Mouse (Mus musculus) limb, embryonic 11.5 days (tissue): ENCODE results near the gene Sinhcaf. TPM values are rescaled to one million over a fixed set of nuclear protein-coding genes. Genes with fewer than 3 reads are reported as not detected.

Experiments
- ATAC-seq: fragments of 200-750 bp; cut with Nextera tagmentation; 2 replicates; pipeline ENCODE4 v1.8.0; 2017; ENCODE audit warnings: low read depth; ENCODE audit not compliant: insufficient number of reproducible peaks, low FRiP score, low TSS enrichment
- DNase-seq: peaks from one replicate; pipeline ENCODE4 v3.0.0-alpha.2; 2015; ENCODE audit warnings: low spot score
- H3K27ac ChIP-seq: fragments of 300-500 bp; sonication (generic); replicated peaks from 2 replicates; pipeline ENCODE4 v1.5.1; 2014; ENCODE audit warnings: low read depth, mild to moderate bottlenecking, low read length
- H3K27me3 ChIP-seq: fragments of 300-500 bp; sonication (generic); 2 replicates; pipeline ENCODE4 v1.6.1; 2014; ENCODE audit warnings: mild to moderate bottlenecking, low read length, mixed read lengths; ENCODE audit not compliant: control insufficient read depth, insufficient read depth
- H3K36me3 ChIP-seq: fragments of 300-500 bp; sonication (generic); 2 replicates; pipeline ENCODE4 v1.6.1; 2014; ENCODE audit warnings: mild to moderate bottlenecking, low read length, moderate library complexity, mixed read lengths; ENCODE audit not compliant: control insufficient read depth, insufficient read depth
- H3K4me1 ChIP-seq: fragments of 300-500 bp; sonication (generic); 2 replicates; pipeline ENCODE4 v1.6.1; 2014; ENCODE audit warnings: low read length, mixed read lengths; ENCODE audit not compliant: control insufficient read depth, insufficient read depth
- H3K4me2 ChIP-seq: fragments of 300-500 bp; sonication (generic); 2 replicates; pipeline ENCODE4 v1.6.1; 2014; ENCODE audit warnings: low read depth, mild to moderate bottlenecking, moderate library complexity; ENCODE audit not compliant: severe bottlenecking
- H3K4me3 ChIP-seq: fragments of 300-500 bp; sonication (generic); 2 replicates; pipeline ENCODE4 v1.5.1; 2014; ENCODE audit warnings: low read depth, low read length
- H3K9ac ChIP-seq: fragments of 300-500 bp; sonication (generic); 2 replicates; pipeline ENCODE4 v1.6.1; 2014; ENCODE audit warnings: mild to moderate bottlenecking, low read length
- H3K9me3 ChIP-seq: fragments of 300-500 bp; sonication (generic); 2 replicates; pipeline ENCODE4 v1.6.1; 2016; ENCODE audit warnings: low read length; ENCODE audit not compliant: control insufficient read depth
- WGBS: fragments of 180-500 bp; shearing (Covaris S2); extraction: QIAGEN DNeasy Blood & Tissue Kit; methylation state at CpG from one replicate; pipeline ENCODE4 v1.1.7; 2014; 5-methylcytosine and 5-hydroxymethylcytosine counted together
- polyA plus RNA-seq: library from polyadenylated mRNA; unstranded; fragments of >200 nt; fragmentation: Nextera tagmentation; extraction: Ambion mirVana; gene quantifications from 2 replicates; pipeline ENCODE4 v1.2.1, GENCODE M21; 2014

Gene Sinhcaf
- polyA plus RNA-seq, 1 experiment from 2014 or later, result 224 TPM

DNA sequence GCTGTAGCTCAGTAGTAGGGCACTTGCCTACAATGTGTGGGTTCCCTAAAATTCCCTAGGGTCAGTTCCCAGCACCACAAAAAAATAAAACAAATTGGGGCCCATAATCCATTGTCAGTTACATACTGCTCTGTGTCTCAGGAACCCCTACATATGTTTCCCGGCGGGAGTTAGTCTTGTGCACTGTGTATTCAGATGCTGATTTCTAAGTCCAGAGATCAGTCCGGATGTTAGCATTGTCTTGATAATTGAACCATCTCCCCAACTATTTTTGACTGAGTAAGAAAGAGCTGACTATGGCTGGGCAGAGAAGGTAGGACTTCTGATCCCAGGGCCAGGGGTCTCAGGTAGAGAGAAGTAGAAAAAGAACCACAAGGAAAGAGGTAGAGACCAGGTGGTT is 10.8 kb upstream of the Sinhcaf start:
- no peak overlapping the region for H3K4me2 ChIP-seq
- DNase-seq (no peak), ATAC-seq (no peak)
- peaks cover 5% of the 10 kb centered on the region; the same call in 1 of the 2 replicates for H3K4me1 ChIP-seq
- H3K27ac ChIP-seq, result no peak overlapping the region
- no peaks in the 10 kb centered on the region for H3K9me3 ChIP-seq
- WGBS, result 88% methylated on average over 3 of the region's 3 CpGs
- no peak overlapping the region for H3K9ac ChIP-seq
- no peak overlapping the region for H3K4me3 ChIP-seq
- H3K36me3 ChIP-seq, result no peaks in the 10 kb centered on the region
- no peaks in the 10 kb centered on the region for H3K27me3 ChIP-seq

DNA sequence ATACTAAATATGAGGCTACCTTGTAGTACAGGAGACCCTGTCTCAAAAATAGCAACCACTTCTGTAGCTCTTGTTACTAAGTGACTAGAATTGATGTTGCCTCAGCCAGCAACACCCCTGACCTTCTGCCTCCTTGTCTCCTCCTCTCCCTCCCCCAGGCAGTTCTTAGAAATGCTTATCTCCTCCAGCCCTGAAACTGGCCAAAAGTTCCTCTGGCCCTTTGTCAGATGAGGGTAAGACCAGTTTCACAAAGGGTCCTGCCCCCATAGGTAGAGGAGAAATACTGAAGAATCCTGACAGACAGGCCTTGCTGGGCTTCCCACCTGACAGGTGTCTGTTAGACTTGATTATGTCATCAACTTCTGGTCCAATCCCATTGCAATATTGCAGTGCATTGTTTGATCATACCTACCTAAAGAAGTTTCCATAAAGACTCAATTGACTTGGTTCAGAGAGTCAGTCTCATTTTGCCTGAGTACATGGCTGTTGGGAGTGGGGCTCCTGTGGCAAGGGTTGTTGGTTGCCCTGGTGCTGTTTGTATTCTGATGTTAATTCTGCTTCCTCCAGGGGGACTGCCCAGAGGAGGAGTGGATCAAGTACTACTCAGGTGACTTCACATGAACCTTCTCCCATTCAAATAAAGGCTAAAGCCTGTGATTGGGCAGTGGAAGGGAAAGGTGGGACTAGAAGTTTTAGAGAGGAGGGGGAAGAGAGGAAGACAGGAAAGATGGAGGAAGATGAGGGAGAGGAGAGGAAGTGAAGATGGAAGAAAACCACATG is 9.6 kb upstream of the Sinhcaf start:
- no peaks in the 10 kb centered on the region for H3K36me3 ChIP-seq
- no peak overlapping the region for H3K9ac ChIP-seq
- ATAC-seq, result no peak
- peaks cover 5% of the 10 kb centered on the region; the same call in 1 of the 2 replicates for H3K4me1 ChIP-seq
- H3K27me3 ChIP-seq, result no peaks in the 10 kb centered on the region
- H3K4me2 ChIP-seq, result no peak overlapping the region
- H3K9me3 ChIP-seq, result no peaks in the 10 kb centered on the region
- H3K4me3 ChIP-seq, result no peak overlapping the region
- no peak overlapping the region for H3K27ac ChIP-seq
- DNase-seq, result no peak

DNA sequence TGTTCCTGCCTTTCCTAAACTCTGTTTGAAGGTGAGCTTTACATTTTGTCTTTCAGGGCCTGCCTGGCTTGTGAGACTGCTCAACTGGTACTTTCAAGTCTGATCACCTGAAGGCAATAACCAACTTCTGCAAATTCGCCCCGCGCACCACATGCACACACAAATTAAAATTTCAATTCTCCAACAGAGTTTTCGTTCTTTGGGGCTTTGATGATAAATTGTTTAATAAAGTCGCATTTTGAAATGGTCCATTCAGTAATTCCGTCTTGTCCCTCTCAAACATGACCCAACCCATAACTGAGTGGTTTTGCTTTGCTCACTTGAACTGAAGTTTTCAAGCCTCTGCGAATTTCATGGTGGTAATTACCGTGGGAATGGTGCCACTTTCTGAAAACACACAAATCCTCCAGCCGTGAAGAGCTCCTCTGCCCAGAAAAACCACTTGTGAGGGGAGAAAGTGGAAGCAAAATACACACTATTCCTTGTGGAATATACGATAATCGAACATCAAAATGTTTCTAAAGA is 676 bp upstream of the Sinhcaf start:
- ATAC-seq (peak; percentile 1; the same call in 1 of the 2 replicates), DNase-seq (peak; percentile 29)
- Histone ChIP-seq H3K36me3 (no peaks in the 10 kb centered on the region; the same call in 1 of the 2 replicates), H3K4me3 (peak overlapping the region; percentile 97), H3K4me2 (peak overlapping the region; percentile 61), H3K27me3 (no peaks in the 10 kb centered on the region), H3K4me1 (no peaks in the 10 kb centered on the region), H3K9ac (peak overlapping the region; percentile 98), H3K9me3 (no peaks in the 10 kb centered on the region), H3K27ac (peak overlapping the region; percentile 89)
- WGBS, result 49% methylated on average over 11 of the region's 11 CpGs

DNA sequence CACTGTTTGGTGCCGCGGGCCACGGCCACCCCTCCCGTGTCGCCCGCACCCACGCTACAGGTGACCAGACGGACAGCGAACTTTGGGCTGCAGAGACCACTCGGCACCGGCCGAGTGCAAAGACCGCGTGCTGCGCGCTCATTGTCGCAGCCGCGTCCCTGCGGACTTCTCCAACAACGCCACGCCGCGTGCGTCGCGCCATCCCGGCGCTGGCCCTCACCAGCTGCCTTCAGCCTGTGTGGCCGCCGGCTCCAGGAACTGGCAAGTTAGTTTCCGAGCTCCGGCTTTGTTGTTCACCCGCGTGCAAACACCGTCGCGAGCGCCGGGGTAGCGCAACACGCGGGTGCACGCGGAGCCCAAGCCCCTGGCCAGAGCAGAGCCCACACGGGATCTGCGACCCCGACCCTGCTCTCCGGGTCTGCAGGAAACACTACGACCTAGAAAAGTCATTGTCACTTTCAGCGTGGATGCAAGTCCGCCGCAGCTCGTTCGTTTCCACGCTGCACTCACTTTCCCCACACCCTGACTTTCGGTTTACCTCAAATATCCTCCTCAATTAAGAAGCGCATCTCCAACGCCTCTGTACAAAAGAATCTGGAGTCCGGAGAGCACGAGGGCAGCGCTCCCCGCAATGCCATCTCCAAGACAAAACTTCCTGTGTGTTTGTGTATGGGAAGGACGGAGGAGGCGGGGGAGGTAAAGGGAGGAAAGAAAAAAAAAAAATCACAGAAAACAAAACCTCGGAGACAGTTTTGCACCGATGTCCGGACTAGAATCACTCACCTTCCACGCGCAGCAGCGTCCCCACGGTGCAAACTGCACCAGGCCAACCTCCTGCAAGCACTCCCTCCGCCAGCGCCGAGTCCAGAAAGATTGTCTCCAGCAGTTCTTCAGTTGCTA is 508 bp downstream of the Sinhcaf start:
- H3K4me1 ChIP-seq, result no peaks in the 10 kb centered on the region
- peak overlapping the region; percentile 97 for H3K4me3 ChIP-seq
- H3K9ac ChIP-seq, result peak overlapping the region; percentile 98
- H3K9me3 ChIP-seq, result no peaks in the 10 kb centered on the region
- ATAC-seq, result peak; percentile 37
- H3K36me3 ChIP-seq, result no peaks in the 10 kb centered on the region; the same call in 1 of the 2 replicates
- H3K4me2 ChIP-seq, result peak overlapping the region; percentile 62
- no peaks in the 10 kb centered on the region for H3K27me3 ChIP-seq
- WGBS, result under 1% methylated on average over 75 of the region's 75 CpGs
- H3K27ac ChIP-seq, result peak overlapping the region; percentile 89
- DNase-seq, result peak; percentile 78

DNA sequence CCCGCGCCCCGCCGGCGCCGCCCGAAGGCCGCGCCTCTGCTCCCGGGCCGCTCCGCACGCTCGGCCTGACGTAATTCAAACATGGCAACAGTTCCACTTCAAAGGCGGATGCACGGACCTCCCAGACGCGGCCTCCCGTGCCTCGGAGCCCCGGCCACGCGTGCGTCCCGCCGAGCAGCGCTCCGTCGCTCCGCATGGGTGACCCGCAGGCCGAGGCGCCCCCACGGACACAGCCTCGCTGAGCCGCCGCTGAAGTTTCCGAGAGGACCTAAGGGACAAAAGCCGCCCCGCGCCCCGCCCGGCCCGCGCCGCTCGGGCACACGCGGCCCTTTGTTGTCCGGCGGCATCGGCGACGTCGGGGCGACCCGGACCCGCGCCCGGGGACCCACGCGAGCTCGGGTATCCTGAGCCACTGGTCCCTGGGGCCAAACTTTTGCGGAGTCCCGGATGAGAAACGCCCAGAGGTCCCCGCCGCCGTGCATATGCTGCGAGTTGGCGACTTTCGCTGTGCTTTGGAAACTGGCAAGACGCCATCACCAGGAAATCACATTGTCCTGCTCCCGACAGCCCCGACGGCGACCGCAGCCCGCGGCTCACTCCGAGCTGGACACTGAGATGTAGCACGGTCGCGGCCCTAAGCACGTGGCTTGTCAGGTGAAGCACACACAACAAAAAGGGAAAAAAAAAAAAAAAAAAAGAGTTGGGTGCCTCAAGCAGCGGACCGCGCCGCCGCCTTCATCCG is 1.3 kb downstream of the Sinhcaf start:
- Histone ChIP-seq H3K9ac (peak overlapping the region; percentile 98), H3K9me3 (no peaks in the 10 kb centered on the region), H3K36me3 (no peaks in the 10 kb centered on the region; the same call in 1 of the 2 replicates), H3K27me3 (no peaks in the 10 kb centered on the region), H3K4me1 (no peaks in the 10 kb centered on the region), H3K27ac (peak overlapping the region; percentile 89), H3K4me3 (peak overlapping the region; percentile 97), H3K4me2 (peak overlapping the region; percentile 62)
- DNase-seq, result peak; percentile 80
- ATAC-seq, result peak; percentile 49
- under 1% methylated on average over 91 of the region's 92 CpGs for WGBS

DNA sequence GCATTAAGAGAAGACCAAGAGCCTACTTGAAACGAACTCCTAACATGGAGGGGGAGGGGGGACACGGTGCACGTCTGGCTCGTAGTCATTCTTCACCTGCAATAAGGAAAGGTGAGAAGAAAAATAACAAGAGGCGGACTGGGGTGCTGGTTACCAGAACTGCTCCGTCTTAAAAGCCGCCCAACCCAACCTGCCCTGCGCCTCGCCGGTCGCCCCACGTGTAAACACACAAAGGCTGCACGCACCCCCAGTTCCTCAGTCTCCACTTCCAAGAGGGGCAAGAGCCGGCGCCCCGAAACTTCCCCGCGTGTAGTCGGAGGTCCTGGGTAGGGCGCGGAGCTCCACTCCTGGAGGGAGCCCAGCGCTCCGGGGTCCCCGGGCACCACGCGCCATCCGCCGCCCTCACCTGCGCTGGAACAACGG is 1.9 kb downstream of the Sinhcaf start:
- 0% methylated on average over 30 of the region's 30 CpGs for WGBS
- Histone ChIP-seq H3K27me3 (no peaks in the 10 kb centered on the region), H3K4me2 (peak overlapping the region; percentile 62), H3K4me3 (peak overlapping the region; percentile 97), H3K4me1 (no peaks in the 10 kb centered on the region), H3K9ac (peak overlapping the region; percentile 98), H3K9me3 (no peaks in the 10 kb centered on the region), H3K27ac (peak overlapping the region; percentile 89), H3K36me3 (no peaks in the 10 kb centered on the region; the same call in 1 of the 2 replicates)
- no peak for ATAC-seq
- no peak for DNase-seq

DNA sequence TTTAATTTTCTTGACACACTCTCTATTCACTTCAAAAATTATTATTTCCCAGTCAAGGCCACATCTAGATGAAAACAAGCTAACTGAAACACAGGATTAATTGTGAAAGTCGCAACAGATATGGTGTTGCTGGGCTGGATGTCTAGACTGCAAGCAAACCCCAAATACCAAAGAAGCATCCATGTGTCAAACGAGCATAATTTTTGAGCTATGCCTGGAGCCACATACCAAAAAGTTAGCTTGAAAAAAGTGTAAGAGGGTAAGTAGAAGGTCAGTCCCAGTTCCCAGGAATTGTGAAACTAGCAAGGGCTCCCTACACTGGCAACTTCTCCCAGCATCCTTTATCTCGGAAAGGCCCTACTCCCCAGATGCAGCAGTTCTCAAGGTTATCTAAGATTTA is 2.6 kb downstream of the Sinhcaf start:
- no peaks in the 10 kb centered on the region for H3K9me3 ChIP-seq
- 29% methylated on average over 3 of the region's 3 CpGs for WGBS
- H3K4me2 ChIP-seq, result peak overlapping the region; percentile 62
- no peak for ATAC-seq
- no peaks in the 10 kb centered on the region; the same call in 1 of the 2 replicates for H3K36me3 ChIP-seq
- H3K27ac ChIP-seq, result no peak overlapping the region
- no peaks in the 10 kb centered on the region for H3K4me1 ChIP-seq
- H3K27me3 ChIP-seq, result no peaks in the 10 kb centered on the region
- DNase-seq, result peak; percentile 28
- H3K9ac ChIP-seq, result peak overlapping the region; percentile 98
- H3K4me3 ChIP-seq, result peak overlapping the region; percentile 97
